Mouse (Mus musculus) bone marrow macrophage, adult 2 months (primary cell): ENCODE measurements around the gene Dnmbp. TPM values are rescaled to one million over a fixed set of nuclear protein-coding genes. Genes with fewer than 3 reads are reported as not detected.
A peak's percentile ranks its signal among the peaks of the same experiment; 100 is the strongest.
"Not testable (repeated sequence)": the region's sequence is repeated elsewhere in the genome, so short reads cannot be mapped to it uniquely, and the experiment has no call there.

Experiments used
- H3K27ac ChIP-seq: 2 replicates; pipeline ENCODE4 v1.5.1; 2012; ENCODE audit warnings: low read depth, low read length; ENCODE audit not compliant: insufficient read depth
- H3K4me1 ChIP-seq: 2 replicates; pipeline ENCODE4 v1.6.1; 2012; ENCODE audit warnings: low read length; ENCODE audit not compliant: control insufficient read depth, insufficient read depth
- H3K4me3 ChIP-seq: 2 replicates; pipeline ENCODE4 v1.5.1; 2012; ENCODE audit warnings: mild to moderate bottlenecking, low read length, moderate library complexity; ENCODE audit not compliant: insufficient read depth
- CTCF ChIP-seq: IDR thresholded peaks from 2 replicates; pipeline ENCODE4 v1.5.1; 2012; ENCODE audit warnings: low read depth, mild to moderate bottlenecking, low read length, moderate library complexity
- POLR2A ChIP-seq: IDR thresholded peaks from 2 replicates; pipeline ENCODE4 v1.6.1; 2012; ENCODE audit warnings: mild to moderate bottlenecking, low read depth, low read length, borderline replicate concordance
- polyA plus RNA-seq: library from polyadenylated mRNA; stranded (reverse); fragments of >200 nt; gene quantifications from 2 replicates; pipeline ENCODE4 v1.2.4, GENCODE M21; 2012; ENCODE audit not compliant: missing spikeins, insufficient read depth, insufficient read length

The Dnmbp gene
- polyA plus RNA-seq, 1 experiment, result 13.5 TPM

GRCm38 (mm10) chr19:43965496-43966085 lies 25.6 kb upstream of the Dnmbp start:
- H3K27ac ChIP-seq, result peak overlapping the region; percentile 99
- TF ChIP-seq POLR2A (peak; percentile 64; the same call in 1 of the 2 replicates), CTCF (no peak)
- H3K4me3 ChIP-seq, result peak overlapping the region; percentile 54
- peaks cover 15% of the 10 kb centered on the region for H3K4me1 ChIP-seq

- Histone ChIP-seq H3K27ac (no peak overlapping the region), H3K4me1 (peaks cover 15% of the 10 kb centered on the region), H3K4me3 (no peak overlapping the region)
- TF ChIP-seq CTCF (no peak), POLR2A (no peak)
Measured at GRCm38 (mm10) chr19:43962795-43963194, 22.8 kb upstream of the Dnmbp start.

DNA sequence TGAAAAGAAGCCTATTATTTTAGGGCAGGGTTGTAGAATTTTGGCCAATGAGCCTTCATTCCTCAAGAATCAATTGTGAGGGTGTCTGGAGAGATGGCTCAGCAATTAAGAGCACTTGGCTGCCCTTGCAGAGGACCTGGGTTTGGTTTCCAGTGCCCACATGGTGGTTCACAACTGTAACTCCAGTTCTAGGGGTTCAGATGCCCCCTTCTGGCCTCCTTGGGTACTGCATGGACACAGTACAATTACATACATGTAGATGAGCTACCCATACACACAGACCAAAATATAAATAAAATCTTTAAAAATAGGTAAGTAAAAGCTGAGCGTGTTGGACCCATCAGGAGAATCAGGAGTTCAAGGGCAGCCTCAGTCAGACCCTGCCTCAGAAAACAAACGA lies 21.2 kb upstream of the Dnmbp start:
- H3K4me1 ChIP-seq, result peaks cover 11% of the 10 kb centered on the region
- H3K4me3 ChIP-seq, result no peak overlapping the region
- H3K27ac ChIP-seq, result no peak overlapping the region
- TF ChIP-seq POLR2A (no peak), CTCF (peak; percentile 54; the same call in 1 of the 2 replicates)

DNA sequence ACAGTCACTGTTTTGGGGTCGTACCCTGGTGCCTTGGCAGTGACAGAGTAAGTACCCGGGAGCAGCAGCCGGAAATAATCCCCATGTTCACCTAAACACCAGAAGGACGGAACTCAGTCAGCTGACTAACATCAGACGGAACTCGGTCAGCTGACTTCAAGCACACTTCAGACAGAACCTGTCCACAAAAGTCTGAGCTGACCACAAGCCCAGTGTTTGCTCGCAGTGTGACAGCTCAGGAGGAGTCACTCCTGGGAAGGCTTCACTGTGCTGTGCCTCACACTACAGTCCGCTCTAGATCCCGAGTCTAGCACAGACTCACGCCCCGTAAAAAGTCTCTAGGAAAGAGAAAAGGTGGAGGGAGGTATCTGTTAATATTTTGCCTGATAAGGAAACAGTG lies 20.0 kb upstream of the Dnmbp start:
- Histone ChIP-seq H3K27ac (no peak overlapping the region), H3K4me1 (peaks cover 6% of the 10 kb centered on the region), H3K4me3 (no peak overlapping the region)
- no peak for TF ChIP-seq POLR2A
- no peak for TF ChIP-seq CTCF

- TF ChIP-seq POLR2A (no peak), CTCF (peak; percentile 94)
Measured at GRCm38 (mm10) chr19:43959162-43959561, 19.2 kb upstream of the Dnmbp start.

DNA sequence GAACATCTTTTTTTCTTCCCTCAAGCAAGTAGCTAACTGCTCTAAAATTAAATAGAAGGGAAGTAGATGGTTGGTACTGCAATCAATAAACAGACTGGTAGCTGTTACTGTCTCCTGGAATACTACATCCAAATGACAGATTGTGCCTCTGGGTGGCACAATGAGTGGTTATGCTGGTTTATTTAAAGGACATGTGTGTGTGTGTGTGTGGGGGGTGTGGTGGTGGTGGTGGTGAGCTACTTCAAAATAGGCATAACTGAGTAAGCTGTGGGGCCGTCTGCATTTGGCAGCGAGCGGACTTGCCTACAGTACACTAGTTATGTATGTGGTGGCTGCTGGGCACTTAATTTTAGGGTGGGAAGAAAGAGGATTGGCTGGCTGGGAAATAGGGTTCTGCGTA lies 17.9 kb upstream of the Dnmbp start:
- TF ChIP-seq POLR2A, result no peak
- no peak for TF ChIP-seq CTCF
- H3K4me1 ChIP-seq, result peaks cover 4% of the 10 kb centered on the region; the same call in 1 of the 2 replicates

More at GRCm38 (mm10) chr19:43959162-43959561, 19.2 kb upstream of the Dnmbp start:
- Histone ChIP-seq H3K27ac (no peak overlapping the region), H3K4me3 (no peak overlapping the region), H3K4me1 (peaks cover 4% of the 10 kb centered on the region; the same call in 1 of the 2 replicates)

DNA sequence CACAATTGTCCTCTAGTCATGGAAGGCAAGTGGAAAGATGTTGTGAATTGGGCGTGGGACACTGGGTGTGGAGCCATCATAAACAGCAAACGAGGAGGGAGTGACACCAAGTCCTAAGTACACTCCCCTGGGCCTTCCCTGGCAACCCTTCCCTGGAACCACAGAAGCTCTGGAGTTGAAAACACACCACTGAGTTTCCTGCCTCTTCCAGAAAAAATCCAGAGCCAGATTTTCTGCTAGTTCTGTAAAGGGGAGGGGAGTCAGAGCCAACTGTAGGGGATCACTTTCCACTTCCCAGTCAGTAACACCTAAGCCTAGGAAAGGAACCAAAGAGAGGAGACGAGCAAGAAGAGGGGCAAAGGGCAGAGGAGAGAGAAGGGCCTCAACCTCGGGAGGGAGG lies 17.4 kb upstream of the Dnmbp start:
- no peak overlapping the region for H3K4me3 ChIP-seq
- TF ChIP-seq CTCF (no peak), POLR2A (no peak)
- H3K4me1 ChIP-seq, result peaks cover 4% of the 10 kb centered on the region; the same call in 1 of the 2 replicates
- H3K27ac ChIP-seq, result no peak overlapping the region

More for the DNA sequence above, 17.9 kb upstream of the Dnmbp start:
- Histone ChIP-seq H3K27ac (no peak overlapping the region), H3K4me3 (no peak overlapping the region)

GRCm38 (mm10) chr19:43955266-43955665 lies 15.3 kb upstream of the Dnmbp start:
- TF ChIP-seq CTCF (no peak), POLR2A (no peak)
- no peak overlapping the region for H3K4me3 ChIP-seq
- H3K4me1 ChIP-seq, result peaks cover 4% of the 10 kb centered on the region; the same call in 1 of the 2 replicates
- no peak overlapping the region for H3K27ac ChIP-seq

DNA sequence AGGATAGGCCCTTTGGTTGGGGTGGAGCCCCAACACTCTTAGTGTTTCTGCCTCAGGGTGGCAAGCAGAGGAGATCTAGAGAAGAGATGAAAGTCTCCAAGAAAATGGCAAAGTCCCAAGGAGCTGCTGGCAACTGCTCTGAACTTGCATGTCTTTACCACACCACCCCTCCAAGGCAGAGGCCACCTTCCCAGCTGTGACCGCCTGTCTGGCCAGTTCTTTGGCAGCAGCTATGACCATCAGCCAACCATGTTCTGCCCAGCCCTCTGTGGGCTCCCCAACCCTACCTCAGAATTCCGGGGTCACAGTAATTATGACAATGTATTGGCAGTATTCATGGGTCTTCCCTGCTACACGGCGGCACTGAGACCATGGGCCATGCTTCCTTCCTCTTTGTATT lies 14.9 kb upstream of the Dnmbp start:
- no peak for TF ChIP-seq CTCF
- no peak for TF ChIP-seq POLR2A
- H3K27ac ChIP-seq, result no peak overlapping the region
- peaks cover 4% of the 10 kb centered on the region; the same call in 1 of the 2 replicates for H3K4me1 ChIP-seq
- no peak overlapping the region for H3K4me3 ChIP-seq

DNA sequence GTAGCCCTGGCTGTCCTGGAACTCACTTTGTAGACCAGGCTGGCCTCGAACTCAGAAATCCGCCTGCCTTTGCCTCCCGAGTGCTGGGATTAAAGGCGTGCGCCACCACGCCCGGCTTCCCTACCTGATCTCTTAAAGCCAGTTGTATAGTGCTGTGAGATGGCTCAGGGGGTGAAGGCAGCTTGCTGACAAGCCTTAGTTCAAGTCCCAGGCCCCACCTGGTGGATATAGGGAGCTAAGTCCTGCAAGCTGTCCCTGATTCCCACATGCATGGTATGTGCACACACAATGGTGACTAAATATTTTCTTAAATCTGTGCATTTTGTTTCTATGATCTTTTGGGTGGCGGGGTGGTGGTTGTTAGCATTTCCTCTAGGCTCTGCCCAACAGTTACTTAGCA lies 12.9 kb upstream of the Dnmbp start:
- H3K4me3 ChIP-seq, H3K27ac ChIP-seq, H3K4me1 ChIP-seq: not testable (repeated sequence)

- H3K4me3 ChIP-seq, result no peak overlapping the region
- no peaks in the 10 kb centered on the region for H3K4me1 ChIP-seq
- H3K27ac ChIP-seq, result no peak overlapping the region
- TF ChIP-seq POLR2A (no peak), CTCF (no peak)
Measured at GRCm38 (mm10) chr19:43949111-43949810, 9.3 kb upstream of the Dnmbp start.
